Mouse (Mus musculus): Measurements from ENCODE around the gene Sergef. TPM values are rescaled to one million over a fixed set of nuclear protein-coding genes. Genes with fewer than 3 reads are reported as not detected.

Gene Sergef
- total and polyA plus RNA-seq, 2 experiments: 4.9 to 7.5 TPM

DNA sequence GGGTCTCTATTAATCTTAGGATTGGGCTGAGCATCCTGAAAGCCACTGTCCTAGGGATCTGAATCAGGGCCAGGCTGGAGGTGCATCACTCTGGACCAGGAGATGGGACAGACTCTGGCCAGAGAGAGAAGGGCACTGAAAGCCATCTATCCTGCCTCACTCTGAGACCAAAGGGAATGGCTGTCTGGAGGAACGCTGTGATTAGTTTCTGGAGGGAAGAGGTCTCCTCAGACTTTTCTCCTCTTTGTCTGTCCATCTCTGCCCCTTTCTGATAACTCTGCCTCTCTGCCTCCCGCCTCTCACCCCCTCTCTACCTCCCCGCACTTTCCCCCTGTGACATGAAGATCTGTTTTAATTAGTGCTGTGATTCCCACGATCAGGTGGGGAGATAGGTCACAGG is 244.7 kb downstream of the Sergef start:
- Histone ChIP-seq H3K36me3 (ENCODE audit: control insufficient read depth, insufficient read depth, low read length) (no peaks in the 10 kb centered on the region), H3K27me3 (ENCODE audit: control insufficient read depth, insufficient read depth, low read length) (peaks cover 29% of the 10 kb centered on the region), H3K79me2 (ENCODE audit: control insufficient read depth, insufficient read depth, low read length) (no peaks in the 10 kb centered on the region), H3K4me1 (ENCODE audit: control insufficient read depth, insufficient read depth, low read length) (no peaks in the 10 kb centered on the region), H3K4me3 (ENCODE audit: insufficient read depth, low read depth, low read length) (no peak overlapping the region), H3K27ac (replicated peaks; ENCODE audit: insufficient read depth, low read depth, low read length) (no peak overlapping the region), H3K9ac (ENCODE audit: low read depth, low read length) (no peak overlapping the region)
- WGBS: 57% methylated on average over 4 of the region's 4 CpGs
- no peak for DNase-seq (ENCODE audit: extremely low read depth, low read depth, low spot score)
- no peak for TF ChIP-seq CTCF (IDR thresholded peaks at IDR 0.05; ENCODE audit: low read depth, low read length)
- TF ChIP-seq POLR2A (IDR thresholded peaks at IDR 0.05; ENCODE audit: extremely low read depth, insufficient read depth, low read length): no peak

DNA sequence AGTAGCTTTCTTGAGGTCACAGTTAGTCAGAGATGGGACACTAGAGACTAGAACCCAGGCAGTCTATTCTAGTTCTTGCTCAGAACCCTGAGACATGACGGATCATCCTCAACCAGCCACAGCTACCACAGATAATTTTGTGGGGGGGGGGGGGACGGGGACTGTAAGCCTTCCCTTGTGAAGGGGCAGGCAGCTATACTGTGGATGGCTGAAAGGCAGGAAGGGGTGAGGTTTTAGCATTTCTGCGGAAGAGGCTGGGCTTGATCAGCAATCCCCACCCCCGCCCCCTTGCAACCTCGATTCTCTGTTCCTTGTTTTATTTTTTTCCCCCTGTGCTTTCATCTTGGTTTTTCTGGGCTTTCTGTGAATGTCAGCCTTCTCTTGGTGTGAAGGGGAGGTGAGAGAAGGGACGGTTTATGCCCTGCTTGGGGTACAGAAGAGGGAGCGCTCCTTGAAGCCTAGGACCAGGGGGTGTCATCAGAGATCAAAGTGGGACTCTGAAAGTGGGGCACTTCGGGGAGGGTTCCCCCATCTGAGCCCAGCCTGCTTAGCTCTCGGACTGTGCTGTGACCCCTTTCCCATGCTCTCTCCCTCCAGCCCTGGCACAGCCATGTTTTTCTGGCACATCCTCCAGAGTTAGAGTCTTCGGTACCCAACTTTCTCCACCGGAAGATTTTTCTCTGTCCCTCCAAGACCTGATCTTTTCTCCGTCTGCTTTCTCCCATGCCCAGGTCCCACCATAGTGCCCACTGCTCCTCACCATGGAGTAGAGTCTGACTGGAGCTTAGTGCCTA is 245.7 kb downstream of the Sergef start:
- H3K4me3 ChIP-seq (ENCODE audit: insufficient read depth, low read depth, low read length): no peak overlapping the region
- no peaks in the 10 kb centered on the region for H3K79me2 ChIP-seq (ENCODE audit: control insufficient read depth, insufficient read depth, low read length)
- no peak overlapping the region for H3K9ac ChIP-seq (ENCODE audit: low read depth, low read length)
- WGBS: 39% methylated on average over 12 of the region's 12 CpGs
- no peak for TF ChIP-seq CTCF (IDR thresholded peaks at IDR 0.05; ENCODE audit: low read depth, low read length)
- TF ChIP-seq POLR2A (IDR thresholded peaks at IDR 0.05; ENCODE audit: extremely low read depth, insufficient read depth, low read length): no peak
- H3K27ac ChIP-seq (replicated peaks; ENCODE audit: insufficient read depth, low read depth, low read length): no peak overlapping the region
- H3K36me3 ChIP-seq (ENCODE audit: control insufficient read depth, insufficient read depth, low read length): no peaks in the 10 kb centered on the region
- H3K4me1 ChIP-seq (ENCODE audit: control insufficient read depth, insufficient read depth, low read length): no peaks in the 10 kb centered on the region
- no peak for DNase-seq (ENCODE audit: extremely low read depth, low read depth, low spot score)
- peaks cover 29% of the 10 kb centered on the region for H3K27me3 ChIP-seq (ENCODE audit: control insufficient read depth, insufficient read depth, low read length)

Other genes with a start within 250 kb of the Sergef start
- under 0.01 and 0.07 TPM in 2 replicates for gene Kcnc1, start 243.3 kb downstream of the Sergef start, total RNA-seq (2014; rRNA removed)
- gene Kcnc1, start 243.3 kb downstream of the Sergef start, polyA plus RNA-seq (2012; rRNA removed): not detected in 2 replicates
- not detected in 2 replicates for gene Tph1, start 32.7 kb upstream of the Sergef start, total RNA-seq (2014; rRNA removed)
- not detected in 2 replicates for gene Tph1, start 32.7 kb upstream of the Sergef start, polyA plus RNA-seq (2012; rRNA removed)
- 2.8 and 2.9 TPM in 2 replicates for gene Saal1, start 70.9 kb upstream of the Sergef start, total RNA-seq (2014; rRNA removed)
- gene Saal1, start 70.9 kb upstream of the Sergef start, polyA plus RNA-seq (2012; rRNA removed): 2.5 and 2.7 TPM in 2 replicates
- gene Saa3, start 75.9 kb upstream of the Sergef start, total RNA-seq (2014; rRNA removed): 7.8 and 10.1 TPM in 2 replicates
- gene Saa3, start 75.9 kb upstream of the Sergef start, polyA plus RNA-seq (2012; rRNA removed): 3.5 and 3.8 TPM in 2 replicates
- gene Saa4, start 92.8 kb upstream of the Sergef start, total RNA-seq (2014; rRNA removed): 74.2 and 103 TPM in 2 replicates
- gene Saa4, start 92.8 kb upstream of the Sergef start, polyA plus RNA-seq (2012; rRNA removed): 80.9 and 90.4 TPM in 2 replicates
- 18.9 and 23.7 TPM in 2 replicates for gene Saa1, start 103.2 kb upstream of the Sergef start, total RNA-seq (2014; rRNA removed)
- 22.0 and 30.0 TPM in 2 replicates for gene Saa1, start 103.2 kb upstream of the Sergef start, polyA plus RNA-seq (2012; rRNA removed)
- 16.0 and 25.5 TPM in 2 replicates for gene Saa2, start 112.0 kb upstream of the Sergef start, total RNA-seq (2014; rRNA removed)
- gene Saa2, start 112.0 kb upstream of the Sergef start, polyA plus RNA-seq (2012; rRNA removed): 12.5 and 13.3 TPM in 2 replicates
- gene Hps5, start 156.3 kb upstream of the Sergef start, total RNA-seq (2014; rRNA removed): 11.3 and 11.8 TPM in 2 replicates
- 7.3 and 9.0 TPM in 2 replicates for gene Hps5, start 156.3 kb upstream of the Sergef start, polyA plus RNA-seq (2012; rRNA removed)
- gene Gtf2h1, start 156.3 kb upstream of the Sergef start, total RNA-seq (2014; rRNA removed): 30.9 and 33.2 TPM in 2 replicates
- 6.3 and 6.7 TPM in 2 replicates for gene Gtf2h1, start 156.3 kb upstream of the Sergef start, polyA plus RNA-seq (2012; rRNA removed)
- gene Ldha, start 201.7 kb upstream of the Sergef start, total RNA-seq (2014; rRNA removed): 442 and 520 TPM in 2 replicates
- gene Ldha, start 201.7 kb upstream of the Sergef start, polyA plus RNA-seq (2012; rRNA removed): 594 and 718 TPM in 2 replicates
- gene Ldhc, start 221.4 kb upstream of the Sergef start, total RNA-seq (2014; rRNA removed): not detected in 2 replicates
- not detected in 2 replicates for gene Ldhc, start 221.4 kb upstream of the Sergef start, polyA plus RNA-seq (2012; rRNA removed)

All from liver, adult 2 months (tissue).